Mouse (Mus musculus) liver, embryonic 14.5 days (tissue): Measurements from ENCODE around the gene Eif3f.
A peak's percentile ranks its signal among the peaks of the same experiment; 100 is the strongest.

Experiments used
- CTCF ChIP-seq: IDR thresholded peaks from 2 replicates; pipeline ENCODE4 v1.5.1; 2016; ENCODE audit warnings: antibody characterized with exemption, low read depth, control low read depth
- EP300 ChIP-seq: IDR thresholded peaks from 2 replicates; pipeline ENCODE4 v1.6.1; 2016; ENCODE audit warnings: antibody characterized with exemption, low read depth

GRCm38 (mm10) chr7:108966742-108967362, 32.6 kb downstream of the Eif3f start:
- TF ChIP-seq EP300 (no peak), CTCF (peak; percentile 82)
